Mouse (Mus musculus) erythroid progenitor cell, adult 5-6 weeks (primary cell): ENCODE results near the gene Cd209c. TPM values are rescaled to one million over a fixed set of nuclear protein-coding genes. Genes with fewer than 3 reads are reported as not detected.

Experiments
- ATAC-seq: replicated peaks from 2 replicates; pipeline ENCODE4 v1.8.0; 2016; ENCODE audit warnings: moderate number of reproducible peaks, mild to moderate bottlenecking, moderate TSS enrichment, inconsistent platforms; ENCODE audit not compliant: poor library complexity, low FRiP score, severe bottlenecking
- total RNA-seq, 2 experiments: library from RNA; stranded (forward) in 1 of 2; stranded (reverse) in 1 of 2; fragments of 150-400 nt in 1 of 2; fragments of 186-747, 209-891 nt in 1 of 2; gene quantifications; 2 replicates each; pipeline versions ENCODE4 v1.2.3 to v1.2.4; 2015 to 2017; ENCODE audit warnings: low replicate concordance in 2 of 2

The Cd209c gene
- total RNA-seq (2015; ENCODE audit: low replicate concordance) (not detected in 2 replicates), total RNA-seq (2017; ENCODE audit: low replicate concordance) (0.08 TPM in 1 of 2 replicates, not detected in the other)

DNA sequence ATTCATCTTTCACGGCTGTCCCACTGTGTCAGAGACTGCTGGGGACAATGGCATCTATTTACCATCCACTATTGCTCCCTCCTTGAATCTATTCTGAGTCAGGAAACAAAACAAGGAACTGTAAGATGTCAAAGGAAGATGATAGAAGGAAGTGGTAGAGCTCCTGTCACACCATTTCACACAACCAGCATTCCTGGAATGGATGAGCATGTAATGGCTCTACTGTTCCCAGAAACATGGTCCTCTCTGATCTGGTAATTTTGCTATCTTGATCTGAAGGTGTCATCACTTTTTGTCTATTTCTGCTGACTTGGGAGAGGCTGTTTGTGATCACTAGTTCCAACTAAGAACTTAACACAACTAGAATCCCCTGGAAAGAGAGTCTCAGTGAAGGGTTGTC, at the start of gene Cd209c:
TSS of gene Cd209c (minus strand) at position 101 of the 400 bp plus-strand sequence.
- no peak for ATAC-seq

DNA sequence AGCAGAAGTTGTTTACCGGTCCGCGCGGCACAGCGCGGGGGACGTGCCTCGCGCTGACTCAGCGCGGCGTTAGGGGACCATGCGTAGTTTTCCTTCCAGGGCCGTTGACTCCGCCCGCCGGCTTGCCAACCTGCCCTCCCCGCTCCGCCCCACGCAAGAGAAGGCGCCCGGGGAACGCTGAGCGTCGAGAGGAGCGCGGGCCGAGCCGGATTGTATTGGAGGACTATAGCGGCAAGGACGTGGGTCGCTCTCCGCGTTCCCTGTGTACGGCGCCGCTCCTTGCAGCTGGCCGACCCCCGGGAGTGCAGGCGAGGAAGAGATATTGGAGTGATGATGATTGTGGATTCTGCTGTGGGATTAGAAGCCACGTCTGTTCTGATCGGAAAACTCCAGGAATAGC, 39.7 kb upstream of the Cd209c start:
- no peak for ATAC-seq

DNA sequence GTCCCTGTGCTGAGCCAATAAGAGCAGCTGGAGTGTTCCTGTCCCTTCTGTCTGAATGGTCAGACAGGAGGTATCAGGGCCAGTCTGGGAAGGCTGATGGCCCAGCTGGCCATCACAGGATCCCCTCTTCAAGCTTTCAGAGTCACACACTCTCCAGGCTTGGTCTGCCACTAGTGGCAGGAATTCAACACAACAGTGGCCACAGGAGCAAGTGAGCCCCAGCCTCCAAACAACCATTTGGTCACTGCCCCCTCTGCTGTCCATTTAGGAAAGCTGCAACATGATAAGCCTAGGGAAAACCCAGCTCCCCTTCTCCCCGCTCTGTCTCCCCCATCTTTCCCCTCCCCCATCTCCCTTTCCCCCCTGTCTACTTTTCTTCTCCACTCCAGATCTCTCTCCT, 1.5 kb upstream of the Cd209c start:
- ATAC-seq: no peak

DNA sequence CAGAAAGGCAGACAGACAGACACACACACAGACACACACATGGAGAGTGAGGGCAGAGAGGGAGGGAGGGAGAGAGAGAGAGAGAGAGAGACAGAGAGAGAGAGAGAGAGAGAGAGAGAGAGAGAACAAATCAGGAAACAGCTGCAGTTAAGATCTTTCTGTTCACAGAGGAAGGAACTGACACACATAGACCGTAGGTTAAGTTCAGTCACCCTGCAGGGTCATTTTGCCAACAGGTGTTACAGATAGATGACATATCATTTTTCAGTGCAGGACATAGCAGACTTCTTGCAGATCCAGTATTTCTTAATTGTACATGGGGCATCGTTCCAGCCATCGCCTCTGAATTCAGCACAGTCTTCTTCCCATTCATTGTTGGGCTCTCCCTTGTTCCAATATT, 14.5 kb downstream of the Cd209c start:
- no peak for ATAC-seq

DNA sequence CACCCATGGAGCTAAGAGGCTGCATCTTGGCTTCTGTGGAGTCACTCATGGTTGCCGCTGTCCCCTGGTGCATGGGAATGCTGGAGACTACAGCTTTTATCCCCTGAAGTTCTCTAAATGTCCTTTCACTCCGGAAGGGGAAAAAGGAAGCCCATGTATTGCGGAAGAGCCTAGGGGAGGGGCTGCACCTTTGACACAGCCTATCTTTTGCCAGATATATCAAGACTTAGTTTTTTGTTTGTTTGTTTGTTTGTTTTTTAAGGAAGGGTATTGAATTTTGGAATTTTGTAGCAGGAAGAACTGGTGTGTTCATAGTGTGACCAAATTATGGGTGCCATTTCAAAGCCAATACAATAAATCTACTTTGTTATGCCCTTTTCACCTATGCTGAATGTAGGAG, 27.8 kb downstream of the Cd209c start, which contains the start of gene Cd209b:
TSS of gene Cd209b (minus strand) at position 101 of the 400 bp plus-strand sequence.
- no peak for ATAC-seq

Other genes with a start within 250 kb of the Cd209c start
- gene Clec4g, start 234.1 kb downstream of the Cd209c start, total RNA-seq (2015; ENCODE audit: low replicate concordance): not detected in 2 replicates
- gene Clec4g, start 234.1 kb downstream of the Cd209c start, total RNA-seq (2017; ENCODE audit: low replicate concordance): not detected in 2 replicates
- gene Cd209a, start 205.8 kb downstream of the Cd209c start, total RNA-seq (2015; ENCODE audit: low replicate concordance): 5.4 TPM in 1 of 2 replicates, not detected in the other
- gene Cd209a, start 205.8 kb downstream of the Cd209c start, total RNA-seq (2017; ENCODE audit: low replicate concordance): 3.0 and 5.1 TPM in 2 replicates
- not detected in 2 replicates for gene Cd209e, start 100.4 kb downstream of the Cd209c start, total RNA-seq (2015; ENCODE audit: low replicate concordance)
- not detected in 2 replicates for gene Cd209e, start 100.4 kb downstream of the Cd209c start, total RNA-seq (2017; ENCODE audit: low replicate concordance)
- not detected in 2 replicates for gene Cd209d, start 76.2 kb downstream of the Cd209c start, total RNA-seq (2015; ENCODE audit: low replicate concordance)
- gene Cd209d, start 76.2 kb downstream of the Cd209c start, total RNA-seq (2017; ENCODE audit: low replicate concordance): not detected in 2 replicates
- not detected in 2 replicates for gene Cd209b, start 27.9 kb downstream of the Cd209c start, total RNA-seq (2015; ENCODE audit: low replicate concordance)
- not detected in 2 replicates for gene Cd209b, start 27.9 kb downstream of the Cd209c start, total RNA-seq (2017; ENCODE audit: low replicate concordance)
- gene Cd209f, start 151.1 kb upstream of the Cd209c start, total RNA-seq (2015; ENCODE audit: low replicate concordance): 15.1 and 19.8 TPM in 2 replicates
- gene Cd209f, start 151.1 kb upstream of the Cd209c start, total RNA-seq (2017; ENCODE audit: low replicate concordance): 6.4 TPM in 1 of 2 replicates, not detected in the other
- 4.0 TPM in 1 of 2 replicates, not detected in the other for gene Cd209g, start 179.4 kb upstream of the Cd209c start, total RNA-seq (2015; ENCODE audit: low replicate concordance)
- 0.13 and 2.6 TPM in 2 replicates for gene Cd209g, start 179.4 kb upstream of the Cd209c start, total RNA-seq (2017; ENCODE audit: low replicate concordance)
- gene Evi5l, start 211.8 kb upstream of the Cd209c start, total RNA-seq (2015; ENCODE audit: low replicate concordance): 2.9 and 6.1 TPM in 2 replicates
- 2.2 and 13.6 TPM in 2 replicates for gene Evi5l, start 211.8 kb upstream of the Cd209c start, total RNA-seq (2017; ENCODE audit: low replicate concordance)